Mouse (Mus musculus): Measurements from ENCODE around the gene Polm. TPM values are rescaled to one million over a fixed set of nuclear protein-coding genes. Genes with fewer than 3 reads are reported as not detected.
A peak's percentile ranks its signal among the peaks of the same experiment; 100 is the strongest.

The Polm gene
- total RNA-seq, 2 experiments from 2014 or later = 12.1 to 14.0 TPM

DNA sequence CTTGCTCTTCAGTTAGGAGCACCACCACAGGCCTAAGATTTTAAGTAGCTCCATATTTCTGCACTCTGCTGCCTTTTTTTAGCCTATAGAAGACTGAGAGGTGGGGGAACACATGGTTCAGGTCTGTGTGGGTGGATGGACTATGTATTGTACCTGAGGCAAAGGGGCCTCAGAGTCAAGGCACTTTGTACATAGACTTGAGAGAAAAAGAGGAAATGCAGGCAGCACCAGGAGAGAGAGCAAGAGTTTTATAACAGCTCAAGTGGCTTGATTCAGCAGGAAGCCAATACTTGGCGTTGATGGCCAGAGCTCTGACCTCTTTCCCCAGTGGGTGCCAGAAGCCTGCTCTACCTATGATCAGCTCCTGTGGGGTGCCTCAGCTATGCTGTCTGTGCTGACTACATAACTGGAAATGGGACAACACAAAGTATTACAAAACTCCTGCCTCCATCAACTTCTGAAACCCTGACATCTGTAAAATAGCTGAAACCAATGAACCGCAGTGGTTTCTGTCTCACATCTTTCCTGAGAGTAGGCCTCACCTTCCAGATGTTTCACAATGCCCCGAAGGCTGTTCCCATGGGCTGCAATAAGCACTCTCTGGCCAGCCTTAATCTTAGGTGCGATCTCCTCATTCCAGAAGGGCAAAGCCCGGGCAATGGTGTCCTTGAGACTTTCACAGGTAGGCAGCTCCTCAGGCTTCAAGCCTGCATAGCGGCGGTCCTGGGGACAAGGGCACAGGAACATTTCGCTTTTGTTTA, 35.2 kb downstream of the Polm start:
- DNase-seq = no peak

DNA sequence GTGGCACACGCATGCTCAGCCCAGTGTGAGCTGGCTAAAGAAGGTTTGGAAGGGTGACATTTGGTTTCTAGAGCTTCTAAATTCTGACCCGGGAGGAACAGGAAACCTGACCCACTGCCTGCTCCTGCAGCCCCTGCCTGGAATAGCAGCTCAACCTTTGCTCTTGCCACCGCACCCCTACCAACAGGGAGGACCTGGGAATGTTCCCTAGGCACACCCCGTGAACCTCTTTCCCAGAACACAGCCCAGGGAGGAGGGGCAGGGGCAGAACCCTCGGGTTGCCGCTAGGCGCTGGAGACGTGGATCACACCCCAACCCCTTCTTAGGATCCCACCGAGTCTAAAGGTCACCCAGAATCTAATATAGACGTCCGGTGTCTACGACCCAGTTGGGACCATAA, 35.8 kb downstream of the Polm start:
- no peak for DNase-seq

DNA sequence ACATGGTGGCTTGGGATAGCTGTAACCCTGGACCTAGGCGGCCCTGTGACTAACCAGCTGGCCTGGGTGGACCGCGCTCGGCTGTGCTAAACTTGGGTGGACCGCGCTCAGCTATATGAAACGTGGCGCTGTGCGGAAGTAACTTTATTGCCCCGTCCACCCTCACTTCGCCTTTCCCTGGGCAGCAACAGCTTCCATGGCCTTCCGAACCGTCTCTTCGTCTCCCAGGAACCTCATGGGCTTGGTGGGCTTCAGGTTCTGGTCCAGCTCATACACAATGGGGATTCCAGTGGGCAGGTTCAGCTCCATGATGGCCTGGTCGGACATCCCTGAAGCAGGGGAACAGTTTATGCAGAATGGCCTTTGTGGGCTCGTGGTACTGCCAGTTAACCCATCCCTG, 36.3 kb downstream of the Polm start:
- no peak for DNase-seq

DNA sequence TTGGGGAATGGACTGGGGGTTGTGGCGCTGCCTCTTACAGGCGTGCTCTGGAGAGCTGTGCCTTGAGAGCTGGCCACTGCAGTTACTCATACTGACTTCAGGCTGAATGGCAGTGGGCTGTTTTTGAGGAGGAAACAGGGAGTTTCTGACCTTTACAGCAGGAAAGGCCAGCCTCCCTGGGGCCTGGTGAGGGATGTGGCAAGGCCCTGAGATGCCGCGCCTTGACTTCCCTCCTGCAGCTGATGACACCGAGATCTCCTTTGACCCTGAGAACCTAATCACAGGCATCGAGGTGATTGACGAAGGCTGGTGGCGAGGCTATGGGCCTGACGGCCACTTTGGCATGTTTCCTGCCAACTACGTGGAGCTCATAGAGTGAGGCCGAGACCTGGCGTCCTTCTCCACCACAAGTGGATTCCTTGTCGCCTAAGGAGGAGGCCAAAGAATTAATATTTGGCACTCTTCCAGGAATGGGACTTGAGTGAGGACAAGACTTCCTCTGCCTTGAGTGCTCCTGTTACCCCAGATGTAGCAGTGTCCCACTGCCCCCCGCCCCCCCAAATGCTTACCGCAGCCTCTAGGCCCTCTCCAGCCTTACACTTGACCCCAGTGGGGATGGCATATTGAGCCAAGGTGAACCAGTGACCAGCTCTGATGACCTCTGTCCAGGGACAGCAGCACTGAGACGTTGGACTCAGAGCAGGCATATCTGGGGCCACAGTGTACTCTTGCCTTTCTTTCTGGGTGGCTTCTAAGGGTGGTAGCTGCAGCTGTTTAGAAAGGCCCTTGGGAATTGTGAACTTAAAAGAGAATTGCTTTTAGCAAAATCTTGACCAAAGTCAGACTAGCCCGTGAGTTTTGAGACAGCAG, 38.0 kb downstream of the Polm start:
- DNase-seq = no peak

DNA sequence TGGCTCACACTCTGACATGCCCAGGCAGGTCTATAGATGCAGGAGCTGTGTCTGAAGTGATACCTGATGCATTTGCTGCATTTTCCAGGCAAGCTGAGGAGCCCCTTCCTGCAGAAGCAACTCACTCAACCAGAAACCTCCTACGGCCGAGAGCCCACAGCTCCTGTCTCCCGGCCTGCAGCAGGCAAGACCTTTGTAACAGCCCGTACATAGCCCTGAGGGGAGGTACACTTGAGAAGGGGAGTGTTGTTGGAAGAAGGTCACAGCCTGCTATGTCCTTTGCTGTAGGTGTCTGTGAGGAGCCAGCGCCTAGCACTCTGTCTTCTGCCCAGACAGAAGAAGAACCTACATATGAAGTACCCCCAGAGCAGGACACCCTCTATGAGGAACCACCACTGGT, 39.9 kb downstream of the Polm start:
- DNase-seq = no peak

DNA sequence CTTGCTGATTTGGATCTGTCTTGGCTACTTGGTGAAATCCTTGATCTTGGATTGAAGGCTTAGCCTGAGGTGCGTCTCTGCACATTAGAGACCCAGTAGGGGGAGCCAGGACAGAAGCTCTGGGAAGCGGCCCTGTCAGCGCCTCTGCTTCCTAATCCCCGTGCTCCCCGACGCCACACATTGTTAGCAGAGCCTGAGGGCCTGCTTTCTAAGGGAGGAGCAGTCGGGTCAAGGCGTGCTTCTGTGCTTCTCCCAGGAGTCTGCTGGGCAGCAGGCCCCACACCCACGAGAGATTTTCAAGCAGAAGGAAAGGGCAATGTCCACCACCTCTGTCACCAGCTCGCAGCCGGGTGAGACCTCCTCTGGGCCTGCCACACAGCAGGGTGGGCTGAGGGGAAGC, 40.4 kb downstream of the Polm start:
- DNase-seq = no peak

DNA sequence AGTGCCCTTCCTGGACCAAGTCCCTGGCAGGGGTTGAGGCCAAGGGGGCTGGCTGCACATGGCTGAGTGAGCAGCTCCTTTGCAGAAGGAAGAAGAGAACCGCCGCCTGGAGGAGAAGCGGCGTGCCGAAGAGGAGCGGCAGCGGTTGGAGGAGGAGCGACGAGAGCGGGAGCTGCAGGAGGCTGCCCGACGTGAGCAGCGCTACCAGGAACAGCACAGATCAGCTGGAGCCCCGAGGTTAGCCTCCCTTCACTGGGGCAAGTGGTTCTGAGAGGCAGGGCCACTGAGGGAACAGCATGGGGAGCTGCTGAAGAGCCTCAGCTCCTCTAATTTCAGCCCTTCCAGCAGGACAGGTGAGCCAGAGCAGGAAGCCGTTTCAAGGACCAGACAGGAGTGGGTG, 40.9 kb downstream of the Polm start:
- no peak for DNase-seq

DNA sequence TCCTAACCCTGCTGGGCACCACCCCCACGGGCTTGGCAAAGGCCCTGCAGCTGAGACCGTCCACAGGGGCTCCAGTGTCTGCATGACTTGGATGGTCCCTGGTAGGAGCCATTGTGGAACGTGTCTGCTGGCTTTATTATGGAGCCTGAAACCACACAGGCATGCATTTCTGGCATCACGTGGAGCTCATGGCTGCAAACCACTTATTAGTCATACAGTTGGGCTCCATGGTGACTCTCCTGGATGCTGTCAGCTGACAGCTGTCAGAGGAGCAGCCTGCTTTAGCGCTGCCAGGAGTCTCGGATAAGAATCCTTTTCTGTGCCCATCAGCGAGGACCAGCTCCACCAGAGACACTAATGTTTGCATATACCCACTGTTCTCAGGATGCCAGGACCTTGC, 42.1 kb downstream of the Polm start:
- DNase-seq = peak; percentile 64 to 76

DNA sequence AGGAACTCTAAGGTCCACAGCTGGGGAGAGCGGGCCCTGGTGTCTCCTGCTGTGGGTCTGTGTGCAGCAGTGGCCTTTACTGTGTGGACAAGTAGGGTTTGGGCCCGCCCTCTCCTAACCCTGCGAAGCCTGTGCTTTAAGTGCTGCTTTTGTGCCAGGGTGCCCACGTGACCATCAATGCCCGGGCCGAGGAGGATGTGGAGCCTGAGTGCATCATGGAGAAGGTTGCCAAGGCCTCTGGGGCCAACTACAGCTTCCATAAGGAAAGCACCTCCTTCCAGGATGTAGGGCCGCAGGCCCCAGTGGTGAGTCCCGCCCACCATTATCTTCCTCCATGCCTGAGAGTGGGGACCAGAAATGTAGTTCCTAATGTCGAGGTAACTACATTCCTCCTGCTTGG, 42.5 kb downstream of the Polm start:
- DNase-seq = no peak

DNA sequence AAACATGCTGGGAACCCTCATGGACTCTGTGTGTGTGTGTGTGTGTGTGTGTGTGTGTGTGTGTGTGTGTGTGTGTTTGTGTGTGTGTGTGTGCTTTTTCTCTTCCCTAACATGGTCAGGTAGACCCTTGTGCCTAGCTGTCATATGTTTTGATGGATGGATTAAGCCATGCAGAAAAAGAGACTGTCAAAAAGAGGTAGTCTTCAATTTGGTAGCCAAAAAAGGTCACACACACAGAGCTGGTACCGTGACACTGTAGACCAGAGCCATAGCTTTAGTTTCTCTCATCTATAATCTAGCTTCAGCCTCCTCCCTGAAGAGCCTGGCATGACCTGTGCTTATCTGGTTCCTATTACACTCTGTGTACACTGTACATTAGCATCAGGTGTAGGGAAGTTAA, 47.4 kb downstream of the Polm start:
- no peak for DNase-seq

DNA sequence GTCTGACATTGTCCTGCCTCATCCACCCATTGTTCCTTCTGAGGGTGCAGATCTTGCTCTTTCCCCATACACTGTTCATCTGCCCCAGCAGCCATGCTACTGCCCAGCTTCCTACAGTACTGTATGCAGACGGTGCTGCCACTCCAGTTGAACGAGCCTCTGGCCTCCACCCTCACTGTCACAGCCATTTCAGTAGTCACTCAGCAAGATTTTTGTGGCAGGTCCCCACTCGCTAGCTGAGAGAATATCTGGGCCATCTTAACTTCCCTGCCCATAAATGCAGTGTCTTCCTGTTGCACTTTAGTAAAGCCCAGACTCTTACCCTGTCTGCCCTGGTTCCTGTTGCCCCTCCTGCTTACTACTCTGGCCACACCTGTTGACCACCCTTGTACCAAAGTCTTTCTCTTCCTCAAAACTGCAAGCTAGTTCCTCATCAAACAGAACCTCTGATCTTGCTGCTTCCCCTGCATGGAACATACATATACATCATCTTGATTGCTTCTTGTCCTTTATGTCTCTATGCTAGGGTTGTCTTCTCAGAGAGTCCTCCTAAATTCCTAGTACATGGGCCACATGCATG, 48.0 kb downstream of the Polm start:
- no peak for DNase-seq

DNA sequence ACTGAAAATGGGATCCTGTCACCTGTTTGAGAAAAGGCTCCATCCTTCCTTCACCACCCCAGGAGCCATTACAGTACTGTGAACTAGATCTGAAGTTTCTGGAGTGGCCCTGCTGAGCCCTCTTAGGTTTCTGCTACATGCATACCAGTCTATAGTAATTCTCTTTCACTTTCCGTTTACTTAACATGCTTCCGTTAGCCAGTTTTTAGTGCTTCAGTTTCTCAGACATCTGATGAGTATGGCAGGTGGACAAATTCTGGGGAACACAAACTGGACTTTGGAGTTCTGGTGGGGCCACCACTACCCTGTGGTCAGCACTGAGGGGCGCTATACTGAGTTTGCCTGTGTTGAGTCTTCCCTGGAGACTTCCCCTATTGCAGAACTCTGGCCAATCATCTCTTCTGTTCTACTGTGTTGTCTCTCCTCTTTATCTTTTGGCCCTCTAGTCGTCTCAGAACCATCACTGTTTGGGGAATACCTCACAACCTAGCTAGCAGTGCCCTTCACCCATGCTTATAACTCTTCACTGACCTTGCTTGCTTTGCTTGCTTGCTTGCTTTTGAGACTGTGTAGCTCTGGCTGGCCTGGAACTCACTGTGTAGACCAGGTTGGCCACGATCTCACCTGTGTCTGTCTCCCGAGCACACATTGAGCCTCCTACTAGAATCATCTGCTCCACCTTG, 48.6 kb downstream of the Polm start:
- no peak for DNase-seq

DNA sequence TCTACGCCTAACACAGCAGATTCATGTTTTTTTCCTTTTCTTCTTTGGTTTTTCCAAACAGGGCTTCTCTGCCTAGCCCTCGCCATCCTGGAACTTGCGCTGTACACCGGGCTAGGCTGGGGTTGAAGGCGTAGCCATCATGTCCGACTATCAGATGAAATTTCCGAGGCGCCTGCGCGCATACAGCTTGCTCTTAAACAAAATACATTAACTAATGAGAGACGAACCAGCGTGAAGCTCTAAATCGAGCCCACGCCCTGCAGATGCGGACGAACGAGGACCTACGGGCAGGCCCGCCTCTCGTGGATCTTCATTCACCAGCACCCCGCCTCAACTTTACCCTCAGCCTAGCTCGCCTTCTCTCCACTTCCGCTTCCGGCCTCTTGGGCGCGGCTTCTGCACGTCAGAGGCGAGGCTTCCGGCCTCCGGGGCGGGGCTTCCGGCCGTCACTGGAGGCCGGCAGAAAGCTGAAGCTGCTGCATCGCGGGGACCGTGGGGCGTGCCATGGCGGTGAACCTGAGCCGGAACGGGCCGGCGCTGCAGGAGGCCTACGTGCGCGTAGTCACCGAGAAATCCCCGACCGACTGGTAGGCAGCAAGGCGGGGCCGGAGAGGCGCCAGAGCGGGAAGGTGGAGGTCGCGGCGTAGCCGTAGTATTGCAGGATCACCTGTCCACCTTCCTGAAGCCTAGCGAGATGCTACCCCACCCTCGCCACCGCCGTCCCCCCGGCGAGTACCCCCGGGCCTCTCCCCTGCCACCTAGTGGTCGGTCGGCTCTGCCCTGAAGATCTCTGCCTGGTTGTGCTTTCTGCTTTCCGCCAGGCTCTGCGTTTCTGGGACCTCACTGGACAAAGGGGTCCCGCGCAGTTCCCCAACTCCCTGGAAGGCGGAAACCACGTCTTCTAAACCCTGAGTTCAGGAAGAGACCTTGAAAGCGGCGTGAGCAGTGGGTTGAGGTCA, 49.5 kb downstream of the Polm start, which contains the start of gene Dbnl:
Gene Dbnl (plus strand): TSS at position 433 of the 959 bp plus-strand sequence.
- DNase-seq = peak; percentile 95

DNA sequence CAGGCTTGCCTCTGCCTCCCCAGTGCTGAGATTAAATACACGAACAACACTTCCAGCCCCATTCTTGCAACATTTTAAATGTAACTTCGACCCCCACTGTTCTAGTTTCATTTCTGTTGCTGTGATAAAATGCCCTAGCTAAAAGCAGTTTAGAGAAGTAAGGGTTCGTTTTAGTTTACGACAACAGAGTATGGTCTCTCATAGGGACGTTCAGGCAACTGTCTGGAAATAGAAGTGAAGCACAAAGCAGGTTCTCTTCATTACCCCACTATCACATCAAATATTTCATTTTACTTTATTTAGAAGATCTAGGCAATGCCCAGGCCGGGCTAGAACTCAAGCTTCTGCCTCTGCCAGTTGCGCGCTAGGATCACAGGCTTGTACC, 50.2 kb downstream of the Polm start:
- DNase-seq = no peak

DNA sequence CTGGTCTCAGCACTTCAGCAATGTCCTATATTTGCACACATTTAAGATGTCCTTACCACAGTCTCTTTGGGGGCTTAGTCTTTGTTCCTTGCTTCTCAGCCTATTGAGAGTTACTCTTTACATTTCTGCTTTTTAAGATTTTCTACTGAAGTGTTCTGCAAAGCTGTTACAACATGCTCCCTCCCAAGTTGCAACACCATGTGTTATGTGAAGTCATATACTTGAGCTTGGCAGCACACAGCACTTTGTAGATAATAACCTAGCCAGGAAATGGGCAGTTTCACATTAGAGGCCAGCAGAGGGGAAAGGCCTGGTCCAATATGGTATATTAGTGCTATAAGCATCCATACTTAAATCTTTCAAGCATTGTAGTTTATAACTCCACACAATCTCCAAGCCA, 52.1 kb downstream of the Polm start:
- DNase-seq = no peak

DNA sequence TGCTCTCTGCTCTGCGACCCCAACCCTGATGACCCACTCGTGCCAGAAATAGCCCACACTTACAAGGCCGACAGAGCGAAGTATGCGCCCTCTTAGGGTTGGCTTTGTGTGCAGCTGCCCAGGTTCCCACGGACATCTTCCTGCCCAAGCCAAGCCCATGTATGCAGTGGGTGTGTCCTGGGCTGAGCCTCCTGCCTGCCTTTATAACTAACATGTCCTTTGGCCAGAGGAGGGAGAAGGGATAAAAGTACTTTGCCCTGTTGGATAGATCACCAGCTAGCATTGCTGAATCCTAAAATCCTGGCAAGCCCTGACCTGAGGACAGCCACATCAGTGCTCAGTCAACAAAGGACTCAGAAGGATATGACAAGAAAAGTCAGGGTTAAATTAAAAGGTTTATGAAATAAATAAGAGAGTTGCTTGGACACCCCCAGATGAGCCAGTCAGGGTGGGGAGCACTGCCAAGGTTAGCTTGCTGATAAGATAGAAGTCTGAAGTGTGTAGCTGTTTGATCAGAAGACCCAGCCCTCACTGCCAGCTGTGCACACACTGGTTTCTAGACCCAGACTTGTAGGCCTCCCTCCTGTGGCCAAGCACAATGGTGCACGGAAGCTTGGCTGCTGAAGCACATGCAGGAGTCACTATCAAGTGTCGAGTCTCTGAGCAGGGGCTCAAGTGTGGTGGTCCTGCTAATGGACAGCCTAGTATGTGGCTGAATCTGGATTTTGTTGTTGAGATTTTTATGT, 55.4 kb downstream of the Polm start:
- no peak for DNase-seq

DNA sequence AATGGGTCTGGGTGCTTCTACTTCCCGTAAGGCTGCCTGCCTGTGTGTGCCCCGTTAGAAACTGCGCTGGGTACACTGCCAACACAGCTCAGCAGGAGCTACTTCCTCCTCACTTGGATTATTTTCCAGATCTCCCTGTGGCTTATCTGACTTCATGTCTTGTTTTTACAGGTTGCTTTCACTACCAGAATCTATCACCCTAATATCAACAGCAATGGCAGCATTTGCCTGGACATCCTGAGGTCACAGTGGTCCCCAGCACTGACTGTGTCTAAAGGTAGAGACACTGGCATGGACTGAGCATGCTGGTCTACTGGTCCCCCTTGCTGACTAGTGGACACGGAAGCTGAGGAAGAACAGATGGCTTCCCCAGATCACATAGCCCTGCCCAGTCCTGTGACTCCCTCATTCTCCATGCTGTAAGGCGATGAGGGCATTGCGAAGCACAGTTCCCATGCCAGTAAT, 57.7 kb downstream of the Polm start:
- no peak for DNase-seq

DNA sequence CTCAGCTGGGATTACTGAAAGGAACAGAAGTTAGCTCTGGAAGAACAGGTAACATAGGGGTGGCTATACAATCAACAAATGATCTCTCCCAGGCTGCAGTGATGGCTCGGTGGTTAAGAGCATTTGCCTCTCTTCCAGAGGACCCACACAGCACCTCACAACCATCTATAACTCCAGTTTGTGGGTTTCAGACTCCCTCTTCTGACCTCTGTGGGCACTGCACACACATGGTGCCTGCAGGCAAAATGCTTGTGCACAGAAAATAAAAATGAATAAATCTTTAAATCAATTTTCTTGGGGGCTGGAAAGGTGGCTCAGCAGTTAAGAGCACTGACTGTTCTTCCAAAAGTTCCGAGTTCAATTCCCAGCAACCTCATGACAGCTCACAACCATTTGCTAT, 59.3 kb downstream of the Polm start:
- DNase-seq = no peak
